Mouse (Mus musculus): Measurements from ENCODE around the gene Inpp4b. TPM values are rescaled to one million over a fixed set of nuclear protein-coding genes. Genes with fewer than 3 reads are reported as not detected.

The Inpp4b gene
- total RNA-seq, 1 experiment from 2014 or later, result 77.5 TPM

- ATAC-seq (ENCODE audit: extremely low read depth, insufficient number of reproducible peaks, low FRiP score, poor library complexity, severe bottlenecking), result no peak
Observed at GRCm38 (mm10) chr8:81855009-81855408, 512.7 kb downstream of the Inpp4b start.

- no peak for ATAC-seq (ENCODE audit: extremely low read depth, insufficient number of reproducible peaks, low FRiP score, poor library complexity, severe bottlenecking)
Observed at GRCm38 (mm10) chr8:81856120-81856519, 513.8 kb downstream of the Inpp4b start.

- no peak for ATAC-seq (ENCODE audit: extremely low read depth, insufficient number of reproducible peaks, low FRiP score, poor library complexity, severe bottlenecking)
Observed at GRCm38 (mm10) chr8:81856608-81857007, 514.3 kb downstream of the Inpp4b start.

- ATAC-seq (ENCODE audit: extremely low read depth, insufficient number of reproducible peaks, low FRiP score, poor library complexity, severe bottlenecking), result no peak
Observed at GRCm38 (mm10) chr8:81858393-81858792, 516.0 kb downstream of the Inpp4b start.

GRCm38 (mm10) chr8:81859805-81860204 is 517.4 kb downstream of the Inpp4b start:
- ATAC-seq (ENCODE audit: extremely low read depth, insufficient number of reproducible peaks, low FRiP score, poor library complexity, severe bottlenecking), result no peak

GRCm38 (mm10) chr8:81861311-81861710 is 519.0 kb downstream of the Inpp4b start:
- ATAC-seq (ENCODE audit: extremely low read depth, insufficient number of reproducible peaks, low FRiP score, poor library complexity, severe bottlenecking), result no peak

- ATAC-seq (ENCODE audit: extremely low read depth, insufficient number of reproducible peaks, low FRiP score, poor library complexity, severe bottlenecking), result no peak
Observed at GRCm38 (mm10) chr8:81862738-81863137, 520.4 kb downstream of the Inpp4b start.

GRCm38 (mm10) chr8:81864318-81864717 is 522.0 kb downstream of the Inpp4b start:
- ATAC-seq (ENCODE audit: extremely low read depth, insufficient number of reproducible peaks, low FRiP score, poor library complexity, severe bottlenecking), result no peak

- ATAC-seq (ENCODE audit: extremely low read depth, insufficient number of reproducible peaks, low FRiP score, poor library complexity, severe bottlenecking), result no peak
Observed at GRCm38 (mm10) chr8:81865664-81866063, 523.3 kb downstream of the Inpp4b start.

- no peak for ATAC-seq (ENCODE audit: extremely low read depth, insufficient number of reproducible peaks, low FRiP score, poor library complexity, severe bottlenecking)
Observed at GRCm38 (mm10) chr8:81867020-81867419, 524.7 kb downstream of the Inpp4b start.

- no peak for ATAC-seq (ENCODE audit: extremely low read depth, insufficient number of reproducible peaks, low FRiP score, poor library complexity, severe bottlenecking)
Observed at GRCm38 (mm10) chr8:81870466-81870865, 528.1 kb downstream of the Inpp4b start.

GRCm38 (mm10) chr8:81880071-81880470 is 537.7 kb downstream of the Inpp4b start:
- no peak for ATAC-seq (ENCODE audit: extremely low read depth, insufficient number of reproducible peaks, low FRiP score, poor library complexity, severe bottlenecking)

- no peak for ATAC-seq (ENCODE audit: extremely low read depth, insufficient number of reproducible peaks, low FRiP score, poor library complexity, severe bottlenecking)
Observed at GRCm38 (mm10) chr8:81884195-81884594, 541.8 kb downstream of the Inpp4b start.

GRCm38 (mm10) chr8:81888843-81889242 is 546.5 kb downstream of the Inpp4b start:
- ATAC-seq (ENCODE audit: extremely low read depth, insufficient number of reproducible peaks, low FRiP score, poor library complexity, severe bottlenecking), result no peak

GRCm38 (mm10) chr8:81893292-81893691 is 550.9 kb downstream of the Inpp4b start:
- ATAC-seq (ENCODE audit: extremely low read depth, insufficient number of reproducible peaks, low FRiP score, poor library complexity, severe bottlenecking), result no peak

GRCm38 (mm10) chr8:81946812-81947211 is 604.5 kb downstream of the Inpp4b start:
- ATAC-seq (ENCODE audit: extremely low read depth, insufficient number of reproducible peaks, low FRiP score, poor library complexity, severe bottlenecking), result no peak

- no peak for ATAC-seq (ENCODE audit: extremely low read depth, insufficient number of reproducible peaks, low FRiP score, poor library complexity, severe bottlenecking)
Observed at GRCm38 (mm10) chr8:81953101-81953500, 610.7 kb downstream of the Inpp4b start.

- no peak for ATAC-seq (ENCODE audit: extremely low read depth, insufficient number of reproducible peaks, low FRiP score, poor library complexity, severe bottlenecking)
Observed at GRCm38 (mm10) chr8:81985128-81985665, 642.8 kb downstream of the Inpp4b start.

- ATAC-seq (ENCODE audit: extremely low read depth, insufficient number of reproducible peaks, low FRiP score, poor library complexity, severe bottlenecking), result no peak
Observed at GRCm38 (mm10) chr8:81992966-81993365, 650.6 kb downstream of the Inpp4b start.

GRCm38 (mm10) chr8:81996239-81996638 is 653.9 kb downstream of the Inpp4b start:
- ATAC-seq (ENCODE audit: extremely low read depth, insufficient number of reproducible peaks, low FRiP score, poor library complexity, severe bottlenecking), result no peak

GRCm38 (mm10) chr8:81996823-81997222 is 654.5 kb downstream of the Inpp4b start:
- no peak for ATAC-seq (ENCODE audit: extremely low read depth, insufficient number of reproducible peaks, low FRiP score, poor library complexity, severe bottlenecking)
